Mouse (Mus musculus) small intestine, adult 2 months (tissue): Measurements from ENCODE around the gene Vwa7. TPM values are rescaled to one million over a fixed set of nuclear protein-coding genes. Genes with fewer than 3 reads are reported as not detected.
"Not testable (repeated sequence)": the region's sequence is repeated elsewhere in the genome, so short reads cannot be mapped to it uniquely, and the experiment has no call there.

ENCODE experiments used
- H3K27ac ChIP-seq: fragments of 200-500 bp; 2 replicates; pipeline ENCODE4 v1.5.1; 2012; ENCODE audit warnings: low read depth, low read length, control low read depth, inconsistent platforms; ENCODE audit not compliant: insufficient read depth
- H3K27me3 ChIP-seq: fragments of 200-500 bp; 2 replicates; pipeline ENCODE4 v1.6.1; 2012; ENCODE audit warnings: mild to moderate bottlenecking, moderate library complexity, low read length, inconsistent platforms; ENCODE audit not compliant: control insufficient read depth, insufficient read depth
- H3K36me3 ChIP-seq: fragments of 200-500 bp; 2 replicates; pipeline ENCODE4 v1.6.1; 2012; ENCODE audit warnings: mild to moderate bottlenecking, low read length, control low read depth, inconsistent platforms; ENCODE audit not compliant: control insufficient read depth, insufficient read depth
- H3K4me1 ChIP-seq: fragments of 200-500 bp; 2 replicates; pipeline ENCODE4 v1.6.1; 2012; ENCODE audit warnings: low read length, inconsistent platforms, mixed read lengths; ENCODE audit not compliant: control insufficient read depth, insufficient read depth, insufficient read length
- H3K4me3 ChIP-seq: fragments of 200-500 bp; 2 replicates; pipeline ENCODE4 v1.5.1; 2012; ENCODE audit warnings: low read depth, mild to moderate bottlenecking, control low read depth, inconsistent platforms, low read length, moderate library complexity
- CTCF ChIP-seq: fragments of 200-500 bp; IDR thresholded peaks from 2 replicates; pipeline ENCODE4 v1.5.1; 2012; ENCODE audit warnings: low read depth, mild to moderate bottlenecking, control low read depth, inconsistent platforms, low read length, moderate library complexity, mixed read lengths; ENCODE audit not compliant: insufficient replicate concordance, insufficient read length; ENCODE audit errors: extremely low read depth
- POLR2A ChIP-seq: fragments of 200-500 bp; IDR thresholded peaks from 2 replicates; pipeline ENCODE4 v1.6.1; 2012; ENCODE audit warnings: low read depth, mild to moderate bottlenecking, control low read depth, inconsistent platforms, low read length, moderate library complexity
- WGBS: fragments of 180-500 bp; shearing (Covaris S2); methylation state at CpG from one replicate; pipeline ENCODE4 v1.1.7; 2018; 5-methylcytosine and 5-hydroxymethylcytosine counted together
- polyA plus RNA-seq: library from polyadenylated mRNA; depleted of rRNA; stranded (reverse); fragments of >200 nt; gene quantifications from 2 replicates; pipeline ENCODE4 v1.2.3, GENCODE M21; 2012

Vwa7 gene
- polyA plus RNA-seq, 1 experiment: 0.82 TPM

DNA sequence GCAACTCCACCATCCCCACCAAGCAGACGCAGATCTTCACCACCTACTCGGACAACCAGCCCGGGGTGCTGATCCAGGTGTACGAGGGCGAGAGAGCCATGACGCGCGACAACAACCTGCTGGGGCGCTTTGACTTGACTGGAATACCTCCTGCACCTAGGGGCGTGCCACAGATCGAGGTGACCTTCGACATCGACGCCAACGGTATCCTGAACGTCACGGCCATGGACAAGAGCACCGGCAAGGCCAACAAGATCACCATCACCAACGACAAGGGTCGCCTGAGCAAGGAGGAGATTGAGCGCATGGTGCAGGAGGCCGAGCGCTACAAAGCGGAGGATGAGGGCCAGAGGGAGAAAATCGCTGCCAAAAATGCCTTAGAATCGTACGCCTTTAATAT, 38.1 kb upstream of the Vwa7 start:
- Histone ChIP-seq H3K4me3 (no peak overlapping the region), H3K4me1 (peaks cover 4% of the 10 kb centered on the region; the same call in 1 of the 2 replicates), H3K27me3 (no peaks in the 10 kb centered on the region), H3K27ac (no peak overlapping the region), H3K36me3 (no peaks in the 10 kb centered on the region)
- WGBS: 93% methylated on average over 27 of the region's 27 CpGs
- TF ChIP-seq CTCF (no peak), POLR2A (no peak)

DNA sequence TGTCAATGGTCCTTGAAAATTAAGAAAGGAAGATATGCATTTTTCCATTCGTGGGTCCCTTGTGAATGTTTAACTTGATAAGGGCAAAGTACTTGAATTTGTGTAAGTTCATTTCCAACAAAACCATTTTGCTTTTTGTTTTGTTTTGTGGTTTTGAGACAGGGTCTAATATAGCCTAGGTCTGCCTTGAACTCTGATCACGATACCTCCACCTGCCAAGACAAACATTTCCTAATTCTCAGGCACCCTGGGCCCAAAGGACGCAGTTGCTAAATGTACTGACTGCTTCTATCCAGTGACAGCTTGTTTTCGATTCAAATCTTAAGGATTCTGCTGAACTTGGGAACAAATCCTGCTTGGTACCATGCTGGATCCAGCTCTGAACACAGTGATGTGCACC, 36.7 kb upstream of the Vwa7 start:
- 49% methylated on average over 4 of the region's 4 CpGs for whole genome bisulfite sequencing
- Histone ChIP-seq H3K36me3 (no peaks in the 10 kb centered on the region; the same call in 1 of the 2 replicates), H3K4me3 (no peak overlapping the region), H3K27me3 (no peaks in the 10 kb centered on the region), H3K4me1 (peaks cover 4% of the 10 kb centered on the region; the same call in 1 of the 2 replicates), H3K27ac (no peak overlapping the region)
- no peak for TF ChIP-seq POLR2A
- TF ChIP-seq CTCF: no peak

GRCm38 (mm10) chr17:34980655-34981054, 35.7 kb upstream of the Vwa7 start:
- TF ChIP-seq POLR2A (no peak), CTCF (no peak)
- no peaks in the 10 kb centered on the region for H3K27me3 ChIP-seq
- peak overlapping the region; percentile 25; the same call in 1 of the 2 replicates for H3K27ac ChIP-seq
- peaks cover 8% of the 10 kb centered on the region for H3K36me3 ChIP-seq
- no peak overlapping the region for H3K4me3 ChIP-seq
- 2% methylated on average over 2 of the region's 2 CpGs for WGBS
- peaks cover 4% of the 10 kb centered on the region; the same call in 1 of the 2 replicates for H3K4me1 ChIP-seq

DNA sequence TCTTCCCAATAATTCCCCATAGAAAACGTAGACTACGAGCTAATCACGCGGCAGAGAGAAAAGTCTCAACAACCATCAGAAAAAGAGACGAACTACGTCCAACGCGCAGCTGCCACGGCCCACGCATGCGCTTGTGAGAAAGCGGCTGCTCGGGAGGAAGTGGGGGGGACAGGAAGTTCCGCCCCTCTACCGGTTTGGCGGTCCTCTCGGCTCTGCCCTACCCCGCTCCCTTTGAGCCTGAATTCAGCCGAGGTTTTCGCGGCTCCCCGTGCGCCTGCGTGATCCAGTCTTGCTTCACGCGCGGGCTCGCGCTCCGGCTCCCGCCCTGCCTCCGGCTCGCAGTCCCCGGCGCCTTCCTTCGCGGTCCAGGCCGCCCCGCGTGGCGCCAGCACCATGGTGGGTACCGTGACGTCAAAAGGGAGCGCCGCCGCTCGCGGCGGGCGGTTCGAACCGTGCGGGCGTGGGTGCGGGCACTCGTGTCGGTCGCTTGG, 34.6 kb upstream of the Vwa7 start, which contains the start of gene Lsm2:
Gene Lsm2, plus strand, starts transcription at position 173 of the 491 bp plus-strand sequence.
- WGBS: under 1% methylated on average over 58 of the region's 58 CpGs
- peak within 1 kb of the TSS; percentile 93 for H3K27ac ChIP-seq
- no peaks in the 10 kb centered on the region for H3K27me3 ChIP-seq
- peaks cover 16% of the 10 kb centered on the region for H3K36me3 ChIP-seq
- peaks cover 4% of the 10 kb centered on the region; the same call in 1 of the 2 replicates for H3K4me1 ChIP-seq
- peak within 1 kb of the TSS; percentile 81 for H3K4me3 ChIP-seq
- TF ChIP-seq POLR2A: peak; percentile 72
- TF ChIP-seq CTCF: no peak

- Histone ChIP-seq H3K4me1 (peaks cover 4% of the 10 kb centered on the region; the same call in 1 of the 2 replicates), H3K36me3 (peaks cover 16% of the 10 kb centered on the region), H3K4me3 (peak overlapping the region; percentile 81), H3K27ac (no peak overlapping the region; the same call in 1 of the 2 replicates), H3K27me3 (no peaks in the 10 kb centered on the region)
- TF ChIP-seq POLR2A (no peak), CTCF (no peak)
- under 1% methylated on average over 15 of the region's 15 CpGs for WGBS
Observed at GRCm38 (mm10) chr17:34982328-34982727, 34.1 kb upstream of the Vwa7 start.

- Histone ChIP-seq H3K27me3 (no peaks in the 10 kb centered on the region), H3K36me3 (peaks cover 16% of the 10 kb centered on the region), H3K4me3 (no peak overlapping the region), H3K4me1 (peaks cover 4% of the 10 kb centered on the region; the same call in 1 of the 2 replicates), H3K27ac (no peak overlapping the region)
- 72% methylated on average over 2 of the region's 2 CpGs for whole genome bisulfite sequencing
- TF ChIP-seq CTCF (no peak), POLR2A (no peak)
Observed at GRCm38 (mm10) chr17:34984218-34984617, 32.2 kb upstream of the Vwa7 start.

GRCm38 (mm10) chr17:34994751-34995150, 21.6 kb upstream of the Vwa7 start:
- TF ChIP-seq POLR2A (no peak), CTCF (no peak)
- H3K4me3 ChIP-seq: no peak overlapping the region
- H3K27ac ChIP-seq: no peak overlapping the region
- H3K36me3 ChIP-seq: 0 out of 2 replicates have a peak, but pooled peaks cover 3% of the 10 kb centered on the region
- H3K27me3 ChIP-seq: no peaks in the 10 kb centered on the region
- peaks cover 5% of the 10 kb centered on the region for H3K4me1 ChIP-seq

DNA sequence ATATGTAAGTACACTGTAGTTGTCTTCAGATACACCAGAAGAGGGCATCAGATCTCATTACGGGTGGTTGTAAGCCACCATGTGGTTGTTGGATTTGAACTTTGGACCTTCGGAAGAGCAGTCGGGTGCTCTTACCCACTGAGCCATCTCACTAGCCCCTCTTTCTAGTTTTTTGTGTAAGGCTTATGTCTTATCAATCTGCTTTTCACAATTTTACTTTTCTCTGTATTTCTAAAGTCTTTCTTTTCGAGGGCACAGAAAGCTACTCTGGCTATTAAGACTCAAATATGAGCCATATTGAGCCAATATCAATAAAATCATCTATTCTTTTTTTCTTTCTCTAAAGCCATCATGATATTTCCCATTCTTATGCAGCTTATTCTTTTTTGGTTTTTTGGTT, 21.2 kb upstream of the Vwa7 start:
- H3K36me3 ChIP-seq, H3K27me3 ChIP-seq, H3K4me3 ChIP-seq, H3K27ac ChIP-seq, H3K4me1 ChIP-seq: not testable (repeated sequence)
- 50% methylated on average over 4 of the region's 4 CpGs for WGBS

DNA sequence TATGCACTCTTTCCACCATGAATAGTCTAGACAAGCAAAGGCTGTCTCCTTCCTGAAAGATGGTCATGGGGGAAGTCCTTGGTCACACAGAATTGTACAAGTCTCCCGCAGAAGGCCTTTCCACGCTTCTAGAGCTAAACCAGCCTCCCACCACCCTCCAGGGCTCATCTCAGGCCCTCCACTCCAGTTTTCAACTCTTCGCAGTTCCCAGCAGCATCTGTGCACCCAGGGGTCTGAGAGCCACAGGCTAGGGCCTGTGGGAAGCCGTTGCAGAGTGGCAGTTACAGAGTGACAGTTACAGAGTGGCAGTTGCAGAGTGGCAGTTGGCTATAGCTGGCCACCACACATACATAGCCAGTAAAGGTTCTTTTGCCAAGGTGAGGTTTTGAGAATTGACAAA, 20.5 kb upstream of the Vwa7 start:
- H3K27me3 ChIP-seq, H3K27ac ChIP-seq, H3K4me1 ChIP-seq, H3K4me3 ChIP-seq, H3K36me3 ChIP-seq: not testable (repeated sequence)
- 86% methylated on average over 4 of the region's 4 CpGs for WGBS
